Mouse (Mus musculus): ENCODE results near the gene Gm42878.
"Not testable (repeated sequence)": the region's sequence is repeated elsewhere in the genome, so short reads cannot be mapped to it uniquely, and the experiment has no call there.

The Gm42878 gene

DNA sequence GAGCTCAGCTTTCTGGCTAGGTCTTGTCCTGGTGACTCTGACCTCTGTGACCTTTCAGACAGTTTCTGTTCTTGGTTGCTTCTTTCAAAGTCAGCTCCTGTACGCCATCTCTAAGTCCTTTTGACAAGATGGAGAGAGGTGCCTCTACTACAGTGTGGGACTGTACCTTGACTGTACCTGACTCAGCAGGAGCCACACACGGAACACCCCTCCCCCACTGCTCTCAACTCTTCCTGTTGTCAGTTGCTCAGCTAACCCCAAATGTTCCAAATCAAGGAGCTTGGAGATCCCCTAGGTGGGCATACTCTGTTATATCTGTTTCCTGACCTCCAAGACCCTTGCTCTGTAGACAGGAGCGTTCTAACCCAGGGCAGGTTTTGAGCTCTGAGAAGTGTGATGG is 42.1 kb downstream of the Gm42878 start, which contains the start of gene Adam1b:
Gene Adam1b, minus strand, starts transcription at position 205 of the 400 bp plus-strand sequence.
- no peak for DNase-seq (ENCODE audit: extremely low read depth, low read depth, low spot score)

DNA sequence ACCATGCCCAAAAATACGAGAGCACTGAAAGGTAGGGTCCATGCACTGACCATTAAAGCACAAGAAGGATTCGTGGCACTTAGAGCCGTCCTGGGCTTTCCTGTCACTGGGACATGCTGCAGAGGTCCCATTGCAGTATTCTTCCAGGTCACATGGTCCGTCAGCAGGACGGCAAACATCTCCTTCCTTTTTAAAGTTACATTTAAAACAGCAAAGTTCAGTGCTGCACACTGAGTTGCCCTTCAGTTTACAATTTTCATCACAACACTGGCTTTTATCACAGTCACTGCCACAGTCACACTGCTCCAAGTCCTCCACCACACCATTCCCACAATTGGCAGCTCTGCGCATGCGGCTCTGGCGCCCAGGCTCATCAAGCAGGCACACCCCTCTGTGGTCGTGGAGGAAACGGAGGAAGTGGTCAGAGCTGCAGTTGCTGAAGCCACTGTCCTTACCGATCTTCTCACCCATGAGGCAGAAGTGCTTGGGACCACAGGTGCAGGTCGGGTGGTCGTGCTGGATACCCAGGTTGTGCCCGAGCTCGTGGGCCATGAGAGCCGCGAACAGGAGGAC is 43.8 kb downstream of the Gm42878 start:
- DNase-seq (ENCODE audit: extremely low read depth, low read depth, low spot score): not testable (repeated sequence)

DNA sequence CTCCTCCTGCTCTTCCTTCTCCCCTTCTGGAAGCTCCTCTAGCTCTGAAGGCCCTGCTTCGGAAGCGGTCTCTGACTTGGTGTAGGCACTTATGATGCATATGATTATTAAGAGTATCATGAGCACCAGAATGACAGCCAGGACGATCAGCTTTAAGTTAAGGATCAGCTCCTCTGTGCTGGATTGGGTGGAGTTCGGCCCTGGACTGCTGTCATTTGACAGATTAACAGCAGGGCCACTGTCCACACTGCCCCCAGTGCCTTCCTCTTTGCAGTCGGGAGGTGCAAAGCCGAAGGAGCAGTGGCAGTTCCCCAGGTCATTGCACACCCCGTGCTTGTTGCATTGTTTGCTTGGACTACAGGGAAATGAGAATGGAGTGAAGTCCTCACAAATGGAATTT is 44.6 kb downstream of the Gm42878 start:
- DNase-seq (ENCODE audit: extremely low read depth, low read depth, low spot score): no peak

DNA sequence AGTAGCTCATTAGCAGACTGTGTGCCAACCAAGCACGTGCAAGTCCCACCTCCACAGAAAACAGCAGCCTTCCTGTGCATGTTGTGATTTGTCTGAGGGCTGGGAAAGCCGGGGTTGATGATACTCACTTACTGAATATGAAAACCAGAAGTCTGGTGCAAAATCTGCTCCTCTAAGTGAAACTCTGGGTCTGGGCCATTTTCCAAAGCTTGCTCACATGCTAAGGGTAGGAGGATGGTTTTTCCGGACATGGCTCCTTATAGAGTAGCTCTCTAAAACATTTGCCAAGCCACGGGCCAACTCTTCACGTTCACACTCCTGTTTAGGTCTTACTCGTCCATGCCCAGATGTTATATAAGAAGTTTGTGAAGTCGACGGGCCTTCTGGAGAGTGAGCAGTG is 52.0 kb downstream of the Gm42878 start:
- no peak for DNase-seq (ENCODE audit: extremely low read depth, low read depth, low spot score)

DNA sequence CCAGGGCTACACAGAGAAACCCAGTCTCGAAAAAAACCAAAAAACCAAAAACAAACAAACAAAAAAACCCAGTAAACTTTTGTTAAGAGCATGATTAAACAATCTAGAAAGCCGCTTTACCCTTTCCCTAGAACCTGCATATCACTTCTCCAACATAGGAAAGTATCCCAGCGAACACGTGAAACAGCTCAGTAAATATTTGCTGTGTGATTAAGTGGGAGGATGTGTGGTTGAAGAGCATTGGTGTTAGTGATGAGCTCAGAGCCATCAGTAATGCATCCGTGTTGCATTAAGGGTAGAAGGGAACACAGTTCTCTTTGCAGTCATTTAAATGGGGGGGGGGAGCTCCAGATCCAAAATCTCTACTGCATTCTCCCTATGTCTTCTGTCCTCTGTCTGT is 60.5 kb downstream of the Gm42878 start:
- DNase-seq (ENCODE audit: extremely low read depth, low read depth, low spot score): no peak

DNA sequence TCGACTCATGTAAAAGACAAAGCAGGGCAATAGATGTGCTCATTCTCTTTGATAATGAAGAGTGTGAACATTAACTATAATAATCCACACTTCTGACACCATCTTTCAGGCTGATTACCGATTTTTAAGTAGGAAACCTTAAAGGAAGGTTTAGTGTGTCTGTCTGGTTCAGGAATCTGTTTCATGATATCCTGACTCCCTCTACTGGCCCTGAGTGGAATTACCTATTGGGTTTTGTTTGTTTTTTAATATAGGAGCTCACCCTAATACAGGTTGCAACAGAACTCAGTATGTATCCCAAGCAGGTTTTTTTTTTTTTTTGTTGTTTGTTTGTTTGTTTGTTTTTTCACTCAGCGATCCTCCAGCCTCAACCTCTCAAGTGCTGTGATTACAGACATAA is 67.6 kb downstream of the Gm42878 start:
- no peak for DNase-seq (ENCODE audit: extremely low read depth, low read depth, low spot score)

DNA sequence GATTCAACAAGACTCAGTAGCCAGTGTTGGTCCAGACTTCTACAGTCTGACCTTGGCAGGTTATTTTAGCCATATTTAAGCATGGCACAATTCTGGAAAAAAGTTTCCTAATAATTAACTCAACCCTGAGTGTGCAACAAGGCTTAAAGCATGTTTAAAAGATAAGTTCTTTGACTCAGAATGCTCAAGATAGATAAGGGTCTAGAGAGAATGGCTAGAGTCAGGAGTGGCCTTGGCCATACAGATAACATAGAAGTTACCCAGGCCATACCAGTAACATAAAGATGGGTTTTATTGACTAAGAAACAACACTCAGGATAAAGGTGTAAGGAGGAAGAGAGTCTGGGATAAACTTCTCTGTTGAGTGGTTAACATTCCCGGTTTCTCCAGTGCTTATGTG is 69.2 kb downstream of the Gm42878 start:
- no peak for DNase-seq (ENCODE audit: extremely low read depth, low read depth, low spot score)

DNA sequence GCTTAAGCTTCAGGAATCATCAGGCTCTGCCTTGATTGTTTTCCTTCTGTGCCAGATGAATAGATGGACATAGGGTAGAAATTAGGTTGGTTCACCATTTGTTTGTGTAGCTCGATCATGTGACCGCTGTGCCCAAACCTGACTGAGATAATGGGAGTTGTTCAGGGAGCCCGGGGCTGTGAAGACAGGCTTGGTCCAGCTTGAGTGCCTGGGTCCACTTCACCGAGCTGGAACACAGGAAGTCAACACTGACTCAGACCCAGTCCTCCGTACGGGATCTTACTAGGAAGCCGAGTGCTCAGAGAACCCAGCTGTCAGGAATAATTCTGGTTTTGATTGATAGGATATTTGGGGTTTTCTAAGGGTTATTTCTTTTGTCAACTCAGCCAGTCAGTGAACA is 70.7 kb downstream of the Gm42878 start:
- no peak for DNase-seq (ENCODE audit: extremely low read depth, low read depth, low spot score)

DNA sequence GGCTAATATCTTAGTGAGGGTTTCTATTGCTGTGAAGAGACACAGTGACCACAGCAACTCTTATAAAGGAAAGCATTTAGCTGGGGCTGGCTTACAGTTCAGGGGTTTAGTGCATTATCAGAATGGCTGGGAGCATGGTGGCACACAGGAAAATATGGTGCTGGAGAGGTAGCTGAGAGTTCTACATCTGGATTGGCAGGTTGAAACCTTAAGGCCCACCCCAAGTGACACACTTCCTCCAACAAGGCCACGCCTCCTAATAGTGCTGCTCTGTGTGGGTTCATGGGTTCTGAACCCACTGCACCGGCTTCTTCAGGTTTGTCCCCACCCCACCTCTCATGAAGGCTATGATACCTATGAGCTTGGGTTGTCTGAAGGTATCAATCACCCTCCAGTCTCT is 72.9 kb downstream of the Gm42878 start:
- DNase-seq (ENCODE audit: extremely low read depth, low read depth, low spot score): no peak

DNA sequence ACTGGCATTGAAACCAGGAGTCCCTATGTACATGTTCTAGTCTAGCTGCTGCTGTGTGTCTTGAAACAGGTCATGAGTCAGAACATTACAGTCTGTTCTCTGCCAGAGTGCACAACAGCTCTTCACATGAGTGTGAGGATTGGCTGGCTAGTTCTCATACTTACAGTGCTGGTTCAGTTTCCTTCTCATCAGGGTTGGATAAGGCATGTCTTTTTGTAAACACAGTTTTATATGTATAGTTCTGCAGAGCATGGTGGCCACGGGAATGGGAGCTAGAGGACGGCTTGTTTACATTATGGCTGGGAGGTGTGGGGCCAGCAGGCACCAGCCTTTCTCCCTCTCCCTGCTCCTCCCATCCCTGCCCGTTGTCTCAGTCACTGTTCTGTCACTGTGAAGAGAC is 75.7 kb downstream of the Gm42878 start:
- DNase-seq (ENCODE audit: extremely low read depth, low read depth, low spot score): no peak

Measured in fat pad, adult 2 months (tissue).